Mouse (Mus musculus) fat pad, adult 2 months (tissue): ENCODE data around the gene Scg3.
"Not testable (repeated sequence)": the region's sequence is repeated elsewhere in the genome, so short reads cannot be mapped to it uniquely, and the experiment has no call there.

Experiments
- DNase-seq: peaks from one replicate; pipeline ENCODE4 v3.0.0-alpha.2; 2011; ENCODE audit warnings: low read depth, low spot score; ENCODE audit errors: extremely low read depth

The Scg3 gene

DNA sequence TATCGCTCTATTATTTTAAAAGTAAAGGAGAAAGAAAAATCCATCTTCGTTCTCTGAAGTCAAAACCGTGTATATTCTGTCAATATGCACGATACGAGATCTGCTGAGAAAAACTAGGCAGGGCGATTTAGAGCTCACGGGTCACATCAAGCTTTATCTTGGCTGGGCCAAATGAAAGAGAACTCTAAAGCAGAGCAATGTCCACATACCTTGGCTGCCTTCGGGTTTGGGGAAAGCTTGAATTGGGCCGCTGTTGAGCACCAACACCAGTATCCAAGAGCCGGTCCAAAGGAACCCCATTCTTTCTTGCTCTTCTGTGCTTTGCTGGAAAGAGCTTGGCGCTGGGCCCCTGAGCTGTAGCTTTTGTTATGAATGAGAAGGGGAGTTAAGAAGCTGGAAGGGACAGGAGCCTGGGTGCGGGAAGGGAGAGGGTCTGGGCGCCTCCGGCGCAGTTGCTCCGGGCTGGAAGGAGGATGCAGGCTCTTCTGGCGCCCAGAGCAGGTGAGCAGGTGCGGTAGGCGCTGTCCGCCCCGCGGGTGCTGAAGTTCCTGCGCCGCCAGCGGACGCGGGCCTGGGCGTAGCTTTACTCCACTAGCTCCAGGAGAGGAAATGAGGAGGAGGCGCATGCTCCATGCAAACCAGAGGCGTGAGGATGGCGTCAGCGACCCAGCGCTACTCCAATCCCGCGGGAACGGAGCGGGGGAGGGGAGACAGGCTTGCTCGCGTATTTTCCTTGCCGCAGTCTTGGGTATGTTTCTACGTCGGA, at the start of gene Scg3:
TSS of gene Scg3 (minus strand) at position 631 of the 766 bp plus-strand sequence.
- DNase-seq = no peak

DNA sequence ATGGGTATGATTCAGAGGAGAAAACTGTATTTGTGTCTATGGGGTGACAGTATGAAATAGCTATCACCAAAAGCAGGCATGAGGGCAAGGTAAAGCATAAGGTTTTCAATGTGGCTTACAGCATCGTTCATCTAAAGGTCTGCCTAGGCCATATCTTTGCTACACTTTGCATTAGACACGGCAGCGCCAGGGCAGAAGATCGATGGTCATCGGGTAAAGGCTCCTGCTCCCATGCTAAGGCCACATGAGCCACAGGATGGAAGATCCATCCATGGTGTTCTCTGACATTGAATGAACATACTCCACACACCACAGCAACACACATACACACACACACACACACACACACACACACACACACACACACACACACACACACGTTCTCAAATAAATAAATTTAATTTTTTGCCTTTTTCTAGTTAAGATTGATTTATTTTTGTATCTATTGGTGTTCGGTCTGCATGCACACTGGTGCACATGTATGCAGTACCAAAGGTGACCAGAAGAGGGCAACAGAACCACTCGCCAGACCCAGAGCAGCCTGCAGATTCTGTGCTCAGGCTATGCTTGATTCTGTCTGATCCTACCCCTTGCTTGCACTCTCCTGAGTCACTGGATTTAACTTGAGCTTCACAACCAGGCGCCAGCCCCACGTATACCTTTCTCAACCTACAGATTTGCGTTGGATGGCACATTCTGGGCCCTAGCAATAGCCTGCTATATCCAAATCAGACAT, 36.3 kb upstream of the Scg3 start:
- no peak for DNase-seq

DNA sequence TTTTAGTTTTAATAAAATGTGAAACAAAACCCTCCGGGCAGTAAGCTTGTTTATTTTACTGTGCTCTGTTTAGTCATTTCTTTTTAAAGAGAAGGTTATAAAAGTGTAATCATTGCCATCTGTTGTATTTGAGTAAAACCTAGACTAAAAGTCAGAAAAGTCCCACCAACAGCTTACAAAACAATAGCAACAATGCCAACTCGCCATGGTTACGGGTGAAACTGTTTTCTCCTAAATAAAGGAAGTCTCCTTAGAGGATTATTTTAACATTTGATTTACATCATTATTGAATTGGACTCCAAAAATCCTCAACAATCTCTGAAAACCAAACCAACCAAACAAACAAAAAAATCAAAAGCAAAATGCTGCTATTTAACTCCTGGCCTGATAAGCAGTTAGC, 35.6 kb upstream of the Scg3 start:
- no peak for DNase-seq

DNA sequence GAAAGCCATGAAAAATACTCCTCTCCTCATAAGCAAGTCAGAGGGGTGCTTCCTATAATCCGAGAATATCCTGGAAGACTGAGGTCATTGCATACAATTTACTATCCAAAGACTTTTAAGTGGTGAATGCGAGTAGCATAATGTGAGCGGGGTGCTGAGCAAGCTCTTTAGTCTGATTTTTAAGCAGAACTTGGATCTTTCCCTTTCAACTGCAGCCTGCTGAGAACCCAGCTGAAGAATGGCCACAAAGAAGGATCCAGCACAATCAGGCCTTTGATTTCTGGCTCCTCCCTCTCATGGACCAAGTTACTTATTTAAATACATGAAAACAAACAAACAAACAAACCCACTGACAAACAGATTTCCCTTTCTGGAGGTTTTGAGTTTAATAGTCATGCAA, 916 bp upstream of the Scg3 start:
- no peak for DNase-seq

DNA sequence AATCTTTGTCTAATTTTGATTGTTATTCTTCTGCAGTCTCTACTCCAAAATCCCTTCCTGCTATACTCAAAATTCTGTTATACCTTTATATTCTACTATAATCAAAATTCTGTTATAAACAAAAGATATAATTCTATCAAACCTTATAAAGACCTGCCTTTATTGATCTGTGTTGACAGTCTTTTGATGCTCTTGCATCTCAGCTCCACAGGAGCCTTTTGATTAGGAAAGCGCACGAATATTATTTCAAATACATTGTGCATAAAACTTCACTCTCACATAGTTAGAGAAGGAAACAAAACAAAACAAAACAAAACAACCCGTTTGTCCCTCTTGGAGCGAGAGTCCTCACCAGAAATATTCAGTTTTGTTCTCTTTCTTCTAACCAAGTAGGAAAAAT, 436 bp upstream of the Scg3 start:
- no peak for DNase-seq

DNA sequence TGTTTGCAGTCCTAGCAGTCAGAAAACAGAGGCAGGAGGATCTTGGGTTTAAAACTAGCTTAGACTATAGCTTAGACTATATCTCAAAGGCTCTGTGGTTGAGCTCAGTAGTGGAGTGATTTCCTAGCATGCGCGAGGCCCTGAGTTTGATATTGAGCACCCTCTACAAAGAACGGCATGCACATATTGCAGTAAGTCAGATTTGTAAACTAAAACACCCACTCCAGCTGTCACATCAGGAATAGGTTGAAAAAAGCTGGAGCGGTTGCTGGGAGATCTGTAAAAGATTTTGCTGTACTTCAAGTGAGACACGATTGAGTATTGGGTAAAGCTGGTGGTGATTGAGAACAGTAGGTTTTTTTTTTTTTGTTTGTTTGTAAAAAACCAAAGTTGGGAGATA, 3.2 kb downstream of the Scg3 start:
- DNase-seq = no peak

DNA sequence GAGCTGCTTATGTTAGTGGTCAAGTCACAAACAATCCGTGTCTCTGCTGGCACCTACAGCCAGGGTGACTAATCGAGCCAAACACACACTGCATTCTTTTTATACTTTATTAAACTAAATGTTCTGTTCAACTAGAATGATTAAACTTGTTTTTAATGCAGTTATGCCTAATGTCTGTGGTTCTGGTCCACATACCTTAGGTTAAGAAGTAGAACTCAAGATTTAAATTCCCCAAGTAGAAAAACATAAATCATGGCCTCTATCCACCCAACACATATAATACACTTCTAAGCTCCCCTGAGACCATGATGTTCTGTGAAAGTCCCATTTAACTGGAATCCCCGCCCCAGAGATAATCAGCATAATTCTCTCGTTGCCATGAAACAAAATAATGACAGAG, 4.2 kb downstream of the Scg3 start:
- DNase-seq = no peak

DNA sequence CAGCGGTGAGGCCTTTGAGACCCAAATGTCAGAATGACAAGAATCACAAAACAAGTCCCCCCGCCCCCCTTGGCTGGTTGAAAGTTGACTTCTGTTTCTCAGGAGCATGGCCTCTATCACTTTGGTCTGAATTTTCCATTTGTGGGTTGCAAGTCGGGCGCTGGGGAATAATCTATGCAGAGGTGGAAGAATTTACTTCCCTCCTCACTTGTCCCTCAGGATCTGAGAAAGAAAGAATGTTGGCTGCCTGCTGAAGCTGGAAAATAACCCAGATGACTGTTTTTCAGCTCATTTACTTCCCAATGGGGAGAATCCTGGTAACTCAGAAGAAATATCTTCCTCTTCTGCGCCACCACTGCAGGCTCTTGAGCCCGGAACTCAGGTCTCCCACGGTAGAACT, 5.5 kb downstream of the Scg3 start:
- DNase-seq = no peak

DNA sequence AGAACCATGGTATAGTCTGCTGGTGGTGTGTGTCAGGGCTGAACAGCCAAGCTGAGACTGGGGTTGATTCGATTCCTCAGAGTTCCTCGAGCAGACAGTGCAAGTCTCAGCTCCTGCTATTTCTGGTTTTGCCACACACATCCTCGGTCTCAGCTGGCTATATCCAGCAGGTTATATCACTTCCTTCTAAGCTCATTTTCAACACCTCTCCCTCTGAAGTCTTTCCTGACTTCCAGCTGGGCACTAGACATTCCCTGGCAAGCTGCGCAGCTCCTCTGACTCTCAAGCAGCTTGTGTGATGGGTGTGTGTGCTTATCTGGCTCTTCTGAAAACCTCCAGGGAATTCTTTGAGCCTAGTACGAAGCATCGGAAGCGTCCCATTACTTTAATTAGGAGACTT, 7.6 kb downstream of the Scg3 start:
- DNase-seq = no peak

DNA sequence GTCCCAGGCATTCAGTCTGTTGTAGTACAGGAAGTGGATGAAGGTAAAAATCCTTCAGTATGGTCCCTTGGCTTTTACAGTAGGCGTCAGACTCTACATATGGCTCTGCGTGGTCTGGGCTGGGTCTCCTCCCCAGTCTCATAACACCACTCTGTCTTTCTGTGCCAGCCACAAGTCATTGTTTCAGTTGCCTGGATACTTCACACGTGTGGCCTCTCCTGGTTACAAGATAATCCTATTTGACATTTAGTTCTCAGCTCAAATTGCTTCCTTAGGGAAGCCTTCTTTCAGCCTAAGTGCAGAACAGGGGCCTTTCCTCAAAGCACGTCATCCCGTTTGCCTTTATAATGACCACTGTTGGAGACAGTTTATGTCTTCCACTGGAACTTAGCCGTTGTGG, 11.1 kb downstream of the Scg3 start:
- no peak for DNase-seq

DNA sequence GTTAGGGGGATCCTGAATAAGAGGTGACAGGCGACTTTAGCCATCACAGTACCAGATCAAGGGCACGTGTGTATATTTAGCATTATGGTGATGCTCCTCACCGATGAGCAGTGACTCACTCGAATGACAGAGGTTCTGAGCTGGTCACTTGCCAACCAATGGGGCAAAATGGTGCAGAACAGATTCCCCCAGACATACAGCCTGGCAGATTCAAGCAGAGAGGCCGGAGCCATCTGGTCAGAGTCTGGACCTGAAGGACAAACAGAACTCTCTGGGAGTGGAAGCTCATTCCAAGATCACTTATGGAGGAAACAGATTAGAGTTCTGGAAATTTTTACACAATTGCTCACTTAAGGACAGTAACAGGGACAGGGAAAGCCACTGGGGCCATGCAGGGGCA, 17.2 kb downstream of the Scg3 start:
- DNase-seq = no peak

DNA sequence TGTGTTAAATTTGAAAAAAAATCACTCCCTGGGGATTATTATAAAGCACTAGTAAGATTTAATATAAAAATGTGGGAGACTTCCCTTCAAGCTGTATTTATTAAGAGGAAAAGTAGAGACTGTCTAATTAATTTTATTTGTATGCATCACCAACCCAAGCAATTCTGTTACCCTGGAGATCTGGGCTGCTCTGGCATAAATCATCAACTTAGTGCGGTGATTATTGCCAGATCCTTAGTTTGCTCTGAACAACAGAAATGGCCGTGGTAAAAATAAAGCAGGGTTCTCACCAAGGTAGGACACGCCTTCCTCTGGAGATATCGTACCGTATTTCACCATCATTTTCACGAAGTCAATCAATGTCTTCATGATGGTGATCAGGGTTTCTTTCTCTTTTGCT, 18.5 kb downstream of the Scg3 start:
- DNase-seq = no peak

DNA sequence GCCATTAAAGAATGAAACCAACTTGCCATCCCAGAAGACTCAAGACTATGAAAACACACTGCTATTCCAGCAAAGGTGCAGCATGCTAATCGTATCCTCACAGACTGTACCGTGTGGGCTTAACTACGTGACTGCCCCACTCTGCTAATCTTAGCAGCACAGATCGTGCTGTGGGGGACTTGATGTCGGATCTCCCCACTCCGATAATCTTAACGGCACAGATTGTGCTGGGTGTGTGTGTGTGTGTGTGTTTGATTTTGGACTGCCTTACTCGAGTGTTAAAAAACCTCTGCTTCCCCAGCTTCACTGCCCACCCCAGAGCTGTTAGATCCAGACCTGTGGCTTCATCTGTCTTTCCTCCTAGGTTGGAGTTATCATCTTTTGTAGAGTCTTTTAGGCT, 22.9 kb downstream of the Scg3 start:
- no peak for DNase-seq

DNA sequence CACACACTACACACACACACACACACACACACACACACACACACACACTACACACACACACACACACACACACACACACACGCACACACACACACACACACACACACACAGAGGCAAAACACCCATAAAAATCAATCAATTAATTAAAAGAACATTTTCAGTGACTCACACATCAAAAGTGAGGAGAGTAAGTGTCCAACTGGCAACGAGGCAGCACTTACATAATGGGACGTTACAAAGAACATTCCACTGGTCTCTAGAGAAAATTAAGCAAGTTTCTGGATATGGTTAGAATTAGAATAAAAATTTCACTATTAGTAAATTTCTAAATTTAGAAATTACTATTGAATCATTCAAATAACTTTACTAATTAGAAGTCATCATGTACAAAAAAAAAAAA, 27.4 kb downstream of the Scg3 start:
- not testable (repeated sequence) for DNase-seq

DNA sequence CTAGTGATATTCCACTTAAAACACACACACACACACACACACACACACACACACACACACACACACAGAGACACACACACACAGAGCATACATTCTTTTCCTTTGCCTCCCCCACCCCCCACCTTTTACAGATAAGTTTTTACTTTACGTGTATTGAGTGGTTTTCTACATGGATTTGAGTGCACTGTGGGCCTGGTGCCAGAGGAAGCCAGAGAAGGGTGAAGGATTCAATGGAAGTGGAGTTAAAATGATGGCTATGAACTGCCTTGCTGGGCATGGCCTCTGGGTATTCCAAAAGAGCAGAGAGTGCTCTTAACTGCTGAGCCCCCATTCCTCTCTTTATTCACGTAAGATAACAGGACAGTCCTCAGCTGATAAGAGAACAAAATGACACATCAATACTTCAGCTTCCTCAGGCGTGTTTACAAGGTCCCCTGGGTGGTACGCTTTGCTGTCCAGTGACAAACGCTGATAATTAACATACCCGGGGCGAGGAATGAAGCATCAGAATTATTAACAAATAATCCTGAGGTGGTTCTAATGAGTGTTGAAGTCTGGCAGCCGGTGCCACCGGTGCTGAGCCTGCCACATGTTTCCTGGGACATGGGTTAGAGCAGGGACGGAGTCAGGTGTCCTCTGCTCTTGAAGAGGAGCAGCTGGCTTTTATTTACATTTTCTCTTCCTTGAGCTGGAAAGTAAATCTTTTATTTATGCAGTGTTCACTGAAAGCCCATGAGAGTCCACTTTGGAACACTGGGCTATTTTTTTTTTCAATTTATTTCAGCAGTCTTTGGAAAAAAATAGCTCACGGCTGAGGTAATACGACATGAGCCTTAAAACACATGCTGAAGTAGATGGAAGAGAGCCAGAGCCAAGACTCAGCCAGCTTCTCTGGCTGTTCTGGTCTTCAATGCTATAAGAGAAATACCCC, 29.6 kb downstream of the Scg3 start:
- no peak for DNase-seq

DNA sequence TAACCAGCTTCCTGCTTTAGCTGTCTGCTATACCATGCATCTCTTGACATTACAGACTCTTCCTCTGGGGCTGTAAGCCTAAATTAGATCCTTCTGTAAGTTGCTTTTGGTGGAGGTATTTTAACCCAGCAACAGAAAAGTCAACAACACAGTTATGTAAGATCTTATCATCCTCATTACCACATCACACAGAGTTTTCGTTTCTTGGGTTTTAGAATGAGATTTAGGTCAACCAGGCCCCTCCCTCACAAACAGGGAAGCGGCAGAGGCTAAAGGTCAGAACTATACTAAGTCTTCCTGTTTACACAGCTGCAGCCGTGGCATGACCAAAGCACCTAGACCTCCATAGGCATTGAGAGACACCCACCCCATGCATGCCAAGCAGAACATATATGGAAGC, 38.5 kb downstream of the Scg3 start:
- no peak for DNase-seq

DNA sequence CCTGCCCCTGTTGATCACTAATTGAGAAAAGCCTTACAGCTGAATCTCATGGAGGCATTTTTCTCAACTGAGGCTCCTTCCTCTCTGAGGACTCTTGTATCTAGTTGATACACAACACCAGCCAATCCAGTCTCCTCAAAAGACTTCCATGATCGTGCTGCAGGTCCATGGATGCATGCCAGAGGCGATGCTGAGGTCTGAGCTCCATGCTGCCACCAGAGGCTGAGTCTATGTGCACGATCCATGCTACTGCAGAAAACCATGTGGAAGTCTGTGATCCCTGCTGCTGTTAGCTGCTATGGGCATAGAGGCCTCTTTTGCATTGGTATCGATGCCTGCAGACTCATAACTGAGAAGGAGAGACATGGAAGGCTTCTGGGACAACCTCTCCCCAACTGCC, 49.6 kb downstream of the Scg3 start:
- DNase-seq = no peak

DNA sequence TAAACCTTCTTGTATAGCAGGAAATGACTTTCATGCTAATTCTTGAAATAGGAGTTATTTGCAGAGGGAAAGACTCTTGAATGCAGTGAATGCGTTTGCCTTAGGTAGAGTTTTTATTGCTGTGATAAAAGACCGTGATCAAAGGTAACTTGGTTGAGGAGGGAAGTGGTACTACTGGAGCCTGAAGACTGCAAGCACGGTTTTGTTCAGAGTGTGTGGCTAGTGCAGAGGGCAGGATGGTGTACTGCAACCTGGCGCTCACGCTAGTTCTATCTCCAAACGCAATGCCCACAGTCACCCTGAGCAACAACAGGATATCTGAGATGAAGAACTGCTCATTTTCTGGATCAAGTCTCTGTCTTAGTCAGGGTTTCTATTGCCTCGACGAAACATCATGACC, 50.3 kb downstream of the Scg3 start:
- DNase-seq = no peak

DNA sequence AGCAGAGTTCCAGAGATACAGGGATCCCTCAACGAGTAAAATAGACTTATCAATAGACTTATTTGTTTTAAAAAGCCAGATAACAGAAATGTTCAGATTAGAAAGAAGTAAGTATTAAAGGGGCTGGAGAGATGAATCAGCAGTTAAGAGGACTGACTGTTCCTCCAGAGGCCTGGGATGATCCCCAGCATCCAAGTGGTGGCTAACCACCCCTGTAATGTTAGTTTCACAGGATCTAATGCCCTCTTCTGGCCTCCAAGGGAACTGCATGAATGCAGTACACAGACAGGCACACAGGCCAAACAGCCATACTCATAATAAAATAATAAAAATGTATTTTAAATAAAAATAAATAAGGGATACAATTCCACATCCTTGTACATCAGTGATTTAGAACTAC, 51.0 kb downstream of the Scg3 start:
- DNase-seq = no peak

DNA sequence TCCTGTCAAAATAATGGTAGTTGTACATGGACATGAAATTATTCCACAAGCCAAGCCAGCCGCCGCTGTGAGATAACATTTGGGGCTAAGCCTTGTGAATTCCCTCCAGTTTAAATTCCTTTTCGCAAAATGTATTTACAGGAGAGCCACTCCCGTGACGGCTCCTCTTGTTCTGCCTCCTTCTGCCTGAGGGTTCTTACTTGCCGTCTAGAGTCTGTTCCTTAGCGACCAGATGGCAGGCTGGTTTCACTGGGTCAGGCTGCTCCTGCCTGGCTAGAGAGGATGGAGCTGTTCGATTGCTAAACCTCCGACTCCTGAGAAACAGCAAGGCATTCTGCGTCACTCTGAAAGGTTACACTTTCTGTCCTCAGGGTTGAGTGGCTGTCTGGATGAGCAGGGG, 51.7 kb downstream of the Scg3 start:
- DNase-seq = no peak

DNA sequence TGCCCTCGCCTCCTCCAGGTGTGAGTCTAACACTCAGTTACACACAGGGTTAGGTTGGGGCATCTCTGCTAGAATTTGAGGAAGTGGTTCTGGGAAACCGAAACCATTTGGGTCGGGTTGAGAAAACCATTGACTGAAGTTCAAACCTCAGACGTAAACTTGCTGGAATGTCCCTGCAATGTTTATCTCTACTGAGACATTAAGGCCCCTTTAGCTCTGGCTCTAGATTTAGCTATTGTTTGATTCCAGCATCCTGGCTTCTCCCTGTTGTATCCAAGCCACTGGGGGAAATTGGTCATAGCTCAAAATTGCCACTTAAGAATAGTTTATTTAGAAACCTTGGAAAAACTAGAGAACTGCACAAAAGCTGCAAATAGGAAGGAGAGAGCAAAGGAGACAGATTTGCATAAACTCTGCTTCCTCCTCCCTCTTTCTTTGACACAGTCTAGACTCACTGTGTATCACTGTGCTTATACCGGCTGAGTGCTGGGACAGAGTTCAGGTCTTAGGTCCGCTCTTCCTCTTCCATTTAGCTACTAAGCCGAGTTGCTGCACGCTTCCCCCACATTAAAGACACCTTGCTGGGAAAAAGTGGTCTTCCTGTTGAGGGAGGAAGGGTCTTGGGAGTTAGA, 52.9 kb downstream of the Scg3 start:
- no peak for DNase-seq
